Mouse (Mus musculus): ENCODE measurements around the gene Mccc1. TPM values are rescaled to one million over a fixed set of nuclear protein-coding genes. Genes with fewer than 3 reads are reported as not detected.

Gene Mccc1
- 24.6 TPM for polyA plus RNA-seq (2014; fragmentation: Illumina TruSeq; extraction: RNeasy Lipid Tissue Mini Kit (QIAGEN cat#74804); ENCODE audit: insufficient read depth, low read depth, low replicate concordance)

GRCm38 (mm10) chr3:36000275-36001239 is at the start of gene Mccc1:
TSS of gene Mccc1 (minus strand) at chr3:36000678.

GRCm38 (mm10) chr3:35937345-35937744 is 63.1 kb downstream of the Mccc1 start, which contains the start of gene Dcun1d1:
TSS of gene Dcun1d1 (minus strand) at chr3:35937445.

Other genes with a start within 250 kb of the Mccc1 start
- gene Atp11b, start 246.6 kb downstream of the Mccc1 start, polyA plus RNA-seq (2014; fragmentation: Illumina TruSeq; extraction: RNeasy Lipid Tissue Mini Kit (QIAGEN cat#74804); ENCODE audit: insufficient read depth, low read depth, low replicate concordance), result 14.7 TPM
- gene Dcun1d1, start 63.2 kb downstream of the Mccc1 start, polyA plus RNA-seq (2014; fragmentation: Illumina TruSeq; extraction: RNeasy Lipid Tissue Mini Kit (QIAGEN cat#74804); ENCODE audit: insufficient read depth, low read depth, low replicate concordance), result 20.1 TPM
- not detected for gene Ccdc144b, start 52.9 kb upstream of the Mccc1 start, polyA plus RNA-seq (2014; fragmentation: Illumina TruSeq; extraction: RNeasy Lipid Tissue Mini Kit (QIAGEN cat#74804); ENCODE audit: insufficient read depth, low read depth, low replicate concordance)
- 19.9 TPM for gene Acad9, start 65.3 kb upstream of the Mccc1 start, polyA plus RNA-seq (2014; fragmentation: Illumina TruSeq; extraction: RNeasy Lipid Tissue Mini Kit (QIAGEN cat#74804); ENCODE audit: insufficient read depth, low read depth, low replicate concordance)
- gene D3Ertd254e, start 150.3 kb upstream of the Mccc1 start, polyA plus RNA-seq (2014; fragmentation: Illumina TruSeq; extraction: RNeasy Lipid Tissue Mini Kit (QIAGEN cat#74804); ENCODE audit: insufficient read depth, low read depth, low replicate concordance), result 1.8 TPM
- not detected for gene Qrfpr, start 221.6 kb upstream of the Mccc1 start, polyA plus RNA-seq (2014; fragmentation: Illumina TruSeq; extraction: RNeasy Lipid Tissue Mini Kit (QIAGEN cat#74804); ENCODE audit: insufficient read depth, low read depth, low replicate concordance)